Mouse (Mus musculus): ENCODE measurements at regions not wholly inside any gene's neighbourhood (a gene's known extent, or its start where the extent isn't known, plus 50 kb on each side); places are given as distances from the start of the nearest gene placed in this dataset.

GRCm38 (mm10) chr10:51291412-51292207 is 188.8 kb upstream of the Gm49339 start:
- no peak for DNase-seq (ENCODE audit: low read depth, low spot score)

GRCm38 (mm10) chr10:51312814-51313213 is 167.6 kb upstream of the Gm49339 start:
- no peak for DNase-seq (ENCODE audit: low read depth, low spot score)

DNA sequence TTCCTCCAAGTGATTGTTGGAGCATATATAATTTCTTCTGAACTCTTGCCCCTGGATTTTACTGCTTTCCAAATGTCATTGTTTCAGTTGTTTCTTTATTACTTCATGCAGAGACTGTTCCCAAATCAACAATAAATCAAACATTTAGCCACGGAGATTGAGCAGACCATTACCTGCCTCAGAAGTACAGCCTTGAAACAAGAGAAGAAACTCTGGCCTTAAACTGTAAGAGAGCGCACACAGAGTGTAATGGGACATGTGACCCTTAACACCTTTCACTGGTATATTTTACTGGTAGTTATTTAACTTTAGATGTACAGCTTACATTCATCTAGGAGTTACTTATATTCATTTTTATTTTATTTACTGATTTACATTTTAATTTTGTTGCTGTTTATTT is 160.2 kb upstream of the Gm49339 start:
- DNase-seq (ENCODE audit: low read depth, low spot score), result peak; percentile 2

GRCm38 (mm10) chr10:51328772-51329171 is 151.6 kb upstream of the Gm49339 start:
- no peak for DNase-seq (ENCODE audit: low read depth, low spot score)

DNA sequence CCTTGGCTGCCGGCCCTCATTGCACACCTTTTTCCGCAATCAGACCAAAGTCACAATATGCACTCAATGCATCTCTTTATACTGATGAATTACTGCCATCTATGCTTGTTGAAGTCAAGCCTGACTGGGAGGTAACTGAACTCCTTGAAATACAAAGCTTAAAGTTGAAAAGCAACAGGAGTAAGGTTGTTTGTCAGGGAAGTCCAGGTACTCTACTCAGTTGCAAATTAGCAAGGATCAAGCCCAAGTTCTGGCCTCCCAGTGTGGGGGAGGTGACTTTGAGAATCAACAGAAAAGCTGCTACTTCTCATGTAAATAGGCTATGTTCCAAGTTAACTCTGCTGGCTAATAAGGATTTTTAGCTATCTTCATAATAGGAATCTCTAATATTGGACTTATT is 151.0 kb upstream of the Gm49339 start:
- no peak for DNase-seq (ENCODE audit: low read depth, low spot score)
